Mouse (Mus musculus): ENCODE results near the gene Dgkh. TPM values are rescaled to one million over a fixed set of nuclear protein-coding genes. Genes with fewer than 3 reads are reported as not detected.
"Not testable (repeated sequence)": the region's sequence is repeated elsewhere in the genome, so short reads cannot be mapped to it uniquely, and the experiment has no call there.

The Dgkh gene
- total and polyA plus RNA-seq, 2 experiments: 0.24 to 1.8 TPM

- Histone ChIP-seq H3K9ac (ENCODE audit: low read depth, low read length) (no peak overlapping the region), H3K27me3 (ENCODE audit: control insufficient read depth, insufficient read depth, low read length) (no peaks in the 10 kb centered on the region), H3K36me3 (ENCODE audit: control insufficient read depth, insufficient read depth, low read length) (no peaks in the 10 kb centered on the region), H3K27ac (replicated peaks; ENCODE audit: insufficient read depth, low read depth, low read length) (no peak overlapping the region), H3K79me2 (ENCODE audit: control insufficient read depth, insufficient read depth, low read length) (no peaks in the 10 kb centered on the region), H3K4me1 (ENCODE audit: control insufficient read depth, insufficient read depth, low read length) (no peaks in the 10 kb centered on the region), H3K4me3 (ENCODE audit: insufficient read depth, low read depth, low read length) (no peak overlapping the region)
- TF ChIP-seq POLR2A (IDR thresholded peaks at IDR 0.05; ENCODE audit: extremely low read depth, insufficient read depth, low read length): no peak
- no peak for TF ChIP-seq CTCF (IDR thresholded peaks at IDR 0.05; ENCODE audit: low read depth, low read length)
- 91% methylated on average over 8 of the region's 8 CpGs for WGBS
- DNase-seq (ENCODE audit: extremely low read depth, low read depth, low spot score): no peak
Observed at GRCm38 (mm10) chr14:78559042-78559441, 173.5 kb downstream of the Dgkh start.

GRCm38 (mm10) chr14:78554830-78555229, 177.7 kb downstream of the Dgkh start:
- H3K79me2 ChIP-seq (ENCODE audit: control insufficient read depth, insufficient read depth, low read length); H3K27ac ChIP-seq (replicated peaks; ENCODE audit: insufficient read depth, low read depth, low read length); H3K4me1 ChIP-seq (ENCODE audit: control insufficient read depth, insufficient read depth, low read length); H3K9ac ChIP-seq (ENCODE audit: low read depth, low read length); H3K4me3 ChIP-seq (ENCODE audit: insufficient read depth, low read depth, low read length); DNase-seq (ENCODE audit: extremely low read depth, low read depth, low spot score); H3K36me3 ChIP-seq (ENCODE audit: control insufficient read depth, insufficient read depth, low read length); H3K27me3 ChIP-seq (ENCODE audit: control insufficient read depth, insufficient read depth, low read length): not testable (repeated sequence)
- 87% methylated on average over 3 of the region's 3 CpGs for WGBS

- H3K4me3 ChIP-seq (ENCODE audit: insufficient read depth, low read depth, low read length): no peak overlapping the region
- H3K27me3 ChIP-seq (ENCODE audit: control insufficient read depth, insufficient read depth, low read length): no peaks in the 10 kb centered on the region
- H3K36me3 ChIP-seq (ENCODE audit: control insufficient read depth, insufficient read depth, low read length): no peaks in the 10 kb centered on the region
- no peak for DNase-seq (ENCODE audit: extremely low read depth, low read depth, low spot score)
- TF ChIP-seq CTCF (IDR thresholded peaks at IDR 0.05; ENCODE audit: low read depth, low read length) (no peak), POLR2A (IDR thresholded peaks at IDR 0.05; ENCODE audit: extremely low read depth, insufficient read depth, low read length) (no peak)
- H3K27ac ChIP-seq (replicated peaks; ENCODE audit: insufficient read depth, low read depth, low read length): no peak overlapping the region
- 96% methylated on average over 6 of the region's 6 CpGs for WGBS
- no peaks in the 10 kb centered on the region for H3K79me2 ChIP-seq (ENCODE audit: control insufficient read depth, insufficient read depth, low read length)
- H3K4me1 ChIP-seq (ENCODE audit: control insufficient read depth, insufficient read depth, low read length): no peaks in the 10 kb centered on the region
- no peak overlapping the region for H3K9ac ChIP-seq (ENCODE audit: low read depth, low read length)
Observed at GRCm38 (mm10) chr14:78553661-78554060, 178.9 kb downstream of the Dgkh start.

GRCm38 (mm10) chr14:78548807-78549206, 183.8 kb downstream of the Dgkh start:
- WGBS: 81% methylated on average over 6 of the region's 6 CpGs
- no peak overlapping the region for H3K9ac ChIP-seq (ENCODE audit: low read depth, low read length)
- H3K4me1 ChIP-seq (ENCODE audit: control insufficient read depth, insufficient read depth, low read length): no peaks in the 10 kb centered on the region
- no peaks in the 10 kb centered on the region for H3K27me3 ChIP-seq (ENCODE audit: control insufficient read depth, insufficient read depth, low read length)
- H3K79me2 ChIP-seq (ENCODE audit: control insufficient read depth, insufficient read depth, low read length): no peaks in the 10 kb centered on the region
- 0 out of 2 replicates have a peak overlapping the region, but pooled peaks have one; percentile 16 for H3K27ac ChIP-seq (replicated peaks; ENCODE audit: insufficient read depth, low read depth, low read length)
- H3K36me3 ChIP-seq (ENCODE audit: control insufficient read depth, insufficient read depth, low read length): no peaks in the 10 kb centered on the region
- H3K4me3 ChIP-seq (ENCODE audit: insufficient read depth, low read depth, low read length): no peak overlapping the region
- DNase-seq (ENCODE audit: extremely low read depth, low read depth, low spot score): peak; percentile 29
- TF ChIP-seq POLR2A (IDR thresholded peaks at IDR 0.05; ENCODE audit: extremely low read depth, insufficient read depth, low read length) (no peak), CTCF (IDR thresholded peaks at IDR 0.05; ENCODE audit: low read depth, low read length) (no peak)

GRCm38 (mm10) chr14:78541319-78541718, 191.3 kb downstream of the Dgkh start:
- 82% methylated on average over 3 of the region's 3 CpGs for WGBS
- no peak for TF ChIP-seq CTCF (IDR thresholded peaks at IDR 0.05; ENCODE audit: low read depth, low read length)
- TF ChIP-seq POLR2A (IDR thresholded peaks at IDR 0.05; ENCODE audit: extremely low read depth, insufficient read depth, low read length): no peak

GRCm38 (mm10) chr14:78539821-78540220, 192.8 kb downstream of the Dgkh start:
- Histone ChIP-seq H3K27me3 (ENCODE audit: control insufficient read depth, insufficient read depth, low read length) (no peaks in the 10 kb centered on the region), H3K9ac (ENCODE audit: low read depth, low read length) (no peak overlapping the region), H3K4me1 (ENCODE audit: control insufficient read depth, insufficient read depth, low read length) (peaks cover 2% of the 10 kb centered on the region; the same call in 1 of the 2 replicates), H3K4me3 (ENCODE audit: insufficient read depth, low read depth, low read length) (no peak overlapping the region), H3K79me2 (ENCODE audit: control insufficient read depth, insufficient read depth, low read length) (peaks cover 4% of the 10 kb centered on the region; the same call in 1 of the 2 replicates), H3K27ac (replicated peaks; ENCODE audit: insufficient read depth, low read depth, low read length) (no peak overlapping the region), H3K36me3 (ENCODE audit: control insufficient read depth, insufficient read depth, low read length) (no peaks in the 10 kb centered on the region)
- no peak for TF ChIP-seq CTCF (IDR thresholded peaks at IDR 0.05; ENCODE audit: low read depth, low read length)
- TF ChIP-seq POLR2A (IDR thresholded peaks at IDR 0.05; ENCODE audit: extremely low read depth, insufficient read depth, low read length): no peak
- DNase-seq (ENCODE audit: extremely low read depth, low read depth, low spot score): no peak
- WGBS: 96% methylated on average over 1 of the region's 1 CpGs

More at GRCm38 (mm10) chr14:78541319-78541718, 191.3 kb downstream of the Dgkh start:
- no peak overlapping the region for H3K9ac ChIP-seq (ENCODE audit: low read depth, low read length)
- H3K4me1 ChIP-seq (ENCODE audit: control insufficient read depth, insufficient read depth, low read length): no peaks in the 10 kb centered on the region; the same call in 1 of the 2 replicates
- H3K27ac ChIP-seq (replicated peaks; ENCODE audit: insufficient read depth, low read depth, low read length): no peak overlapping the region
- no peak overlapping the region for H3K4me3 ChIP-seq (ENCODE audit: insufficient read depth, low read depth, low read length)
- no peak for DNase-seq (ENCODE audit: extremely low read depth, low read depth, low spot score)
- no peaks in the 10 kb centered on the region for H3K27me3 ChIP-seq (ENCODE audit: control insufficient read depth, insufficient read depth, low read length)
- H3K36me3 ChIP-seq (ENCODE audit: control insufficient read depth, insufficient read depth, low read length): no peaks in the 10 kb centered on the region
- H3K79me2 ChIP-seq (ENCODE audit: control insufficient read depth, insufficient read depth, low read length): peaks cover 1% of the 10 kb centered on the region; the same call in 1 of the 2 replicates
